Mouse (Mus musculus): ENCODE data around the gene Gm12355.

DNA sequence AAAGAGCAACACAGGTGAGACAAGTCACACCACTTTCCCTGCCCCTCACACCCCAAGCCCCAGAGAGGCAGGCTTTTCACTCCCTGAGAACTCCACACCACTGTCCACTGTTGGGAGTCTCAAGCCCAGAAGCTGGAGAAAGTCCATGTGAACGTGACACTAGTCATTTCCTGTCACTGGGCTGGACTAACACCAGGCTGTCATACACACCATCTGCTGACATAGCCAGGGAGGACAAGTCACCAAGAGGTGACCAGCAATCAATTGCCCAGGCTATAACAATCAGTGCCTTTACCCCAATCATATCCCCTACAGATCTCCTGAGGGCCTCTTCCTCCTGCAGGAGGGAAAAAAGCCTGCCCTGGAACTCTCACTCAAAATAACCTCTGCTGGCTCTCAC is 41.3 kb downstream of the Gm12355 start:
- TF ChIP-seq CTCF (IDR thresholded peaks at IDR 0.05; ENCODE audit: extremely low read depth, insufficient read depth, insufficient read length, insufficient replicate concordance) = no peak
- TF ChIP-seq POLR2A (IDR thresholded peaks at IDR 0.05; ENCODE audit: low read depth, low read length) = no peak

Measured in spleen, adult 2 months (tissue).